Mouse (Mus musculus): Measurements from ENCODE around the gene 9930104L06Rik. TPM values are rescaled to one million over a fixed set of nuclear protein-coding genes. Genes with fewer than 3 reads are reported as not detected.
A peak's percentile ranks its signal among the peaks of the same experiment; 100 is the strongest.

Gene 9930104L06Rik
- total and polyA plus RNA-seq, 3 experiments: 12.3 to 15.9 (median 14.8) TPM

- Histone ChIP-seq H3K27me3 (replicated peaks) (peaks cover 46% of the 10 kb centered on the region), H3K4me3 (replicated peaks in 1 of 3; ENCODE audit: low read depth in 2 of 3, low read length in 2 of 3, poor library complexity in 1 of 3) (no peak overlapping the region), H3K27ac (ENCODE audit: insufficient read depth, low read depth) (no peak overlapping the region), H3K4me2 (ENCODE audit: insufficient read depth, low read depth, poor library complexity, severe bottlenecking) (no peak overlapping the region), H3K79me2 (replicated peaks; ENCODE audit: control insufficient read depth, extremely low read depth, insufficient read depth, poor library complexity, severe bottlenecking) (no peaks in the 10 kb centered on the region), H3K36me3 (replicated peaks in 1 of 2; ENCODE audit: control insufficient read depth in 1 of 2, insufficient read depth in 1 of 2, low read length in 1 of 2) (no peaks in the 10 kb centered on the region), H3K9me3 (replicated peaks; ENCODE audit: low read length) (no peaks in the 10 kb centered on the region), H3K9ac (ENCODE audit: insufficient read depth, low read depth) (no peak overlapping the region), H3K4me1 (ENCODE audit: control insufficient read depth in 1 of 2, insufficient read depth in 2 of 2) (peaks cover 0 to 3% of the 10 kb centered on the region in 2 experiments; a peak in 1 of 4 replicates)
- no peak for DNase-seq (ENCODE audit: extremely low read depth)
- TF ChIP-seq BHLHE40 (IDR thresholded peaks at IDR 0.05; ENCODE audit: low read depth, low read length) (no peak), MXI1 (IDR thresholded peaks at IDR 0.05; ENCODE audit: low read depth, low read length) (no peak), MAFK (IDR thresholded peaks at IDR 0.05; ENCODE audit: insufficient replicate concordance, low read length) (no peak), HCFC1 (IDR thresholded peaks at IDR 0.05; ENCODE audit: low read depth, low read length) (no peak), MAX (IDR thresholded peaks at IDR 0.05; ENCODE audit: low read length) (no peak), MEF2A (IDR thresholded peaks at IDR 0.05; ENCODE audit: borderline replicate concordance, low read depth, low read length) (no peak), TCF12 (IDR thresholded peaks at IDR 0.05; ENCODE audit: low read depth, low read length) (no peak)
- dilution Hi-C loops (cut with MboI; ENCODE audit: extremely low pct_ligation_motif_present, extremely low pct_unique_long_range_greater_than_20kb, low sequenced_read_pairs): loop anchor here (25.0 kb wide), 1 partner anchor 91 kb away; the partner anchor contains the start of genes Dnali1 and Snip1
- in situ Hi-C loops (cut with MboI; ENCODE audit: low pct_ligation_motif_present, low pct_unique_long_range_greater_than_20kb, low sequenced_read_pairs): no loop called here
Measured at GRCm38 (mm10) chr4:124971094-124971493, 34.2 kb downstream of the 9930104L06Rik start.

GRCm38 (mm10) chr4:124972316-124972715 is 35.5 kb downstream of the 9930104L06Rik start:
- in situ Hi-C loops (cut with MboI; ENCODE audit: low pct_ligation_motif_present, low pct_unique_long_range_greater_than_20kb, low sequenced_read_pairs) (no loop called here), dilution Hi-C loops (cut with MboI; ENCODE audit: extremely low pct_ligation_motif_present, extremely low pct_unique_long_range_greater_than_20kb, low sequenced_read_pairs) (loop anchor here (25.0 kb wide), 1 partner anchor 90 kb away; the partner anchor contains the start of genes Dnali1 and Snip1)
- H3K4me3 ChIP-seq (replicated peaks in 1 of 3; ENCODE audit: low read depth in 2 of 3, low read length in 2 of 3, poor library complexity in 1 of 3): no peak overlapping the region
- no peaks in the 10 kb centered on the region for H3K9me3 ChIP-seq (replicated peaks; ENCODE audit: low read length)
- H3K4me1 ChIP-seq (ENCODE audit: control insufficient read depth in 1 of 2, insufficient read depth in 2 of 2): peaks cover 0 to 3% of the 10 kb centered on the region in 2 experiments; a peak in 1 of 4 replicates
- no peak overlapping the region for H3K4me2 ChIP-seq (ENCODE audit: insufficient read depth, low read depth, poor library complexity, severe bottlenecking)
- H3K9ac ChIP-seq (ENCODE audit: insufficient read depth, low read depth): no peak overlapping the region
- no peak overlapping the region for H3K27ac ChIP-seq (ENCODE audit: insufficient read depth, low read depth)
- no peaks in the 10 kb centered on the region for H3K79me2 ChIP-seq (replicated peaks; ENCODE audit: control insufficient read depth, extremely low read depth, insufficient read depth, poor library complexity, severe bottlenecking)
- no peaks in the 10 kb centered on the region for H3K36me3 ChIP-seq (replicated peaks in 1 of 2; ENCODE audit: control insufficient read depth in 1 of 2, insufficient read depth in 1 of 2, low read length in 1 of 2)
- peaks cover 45% of the 10 kb centered on the region for H3K27me3 ChIP-seq (replicated peaks)
- DNase-seq (ENCODE audit: extremely low read depth): no peak
- TF ChIP-seq UBTF (IDR thresholded peaks at IDR 0.05; ENCODE audit: low read depth, low read length) (no peak), PAX5 (IDR thresholded peaks at IDR 0.05; ENCODE audit: low read length) (no peak), POLR2A (IDR thresholded peaks at IDR 0.05; ENCODE audit: low read depth, low read length) (no peak), ZMIZ1 (IDR thresholded peaks at IDR 0.05; ENCODE audit: low read depth, low read length) (no peak), GABPA (IDR thresholded peaks at IDR 0.05; ENCODE audit: insufficient replicate concordance, low read depth, low read length) (no peak), MXI1 (IDR thresholded peaks at IDR 0.05; ENCODE audit: low read depth, low read length) (no peak), RAD21 (IDR thresholded peaks at IDR 0.05; ENCODE audit: low read depth, low read length) (no peak)

- TF ChIP-seq EP300 (IDR thresholded peaks at IDR 0.05; ENCODE audit: low read length): no peak
- 0 out of 2 replicates have a peak, but pooled peaks have one; percentile 22 for TF ChIP-seq ELF1 (IDR thresholded peaks at IDR 0.05; ENCODE audit: low read depth, low read length)
- no peak for TF ChIP-seq MAZ (IDR thresholded peaks at IDR 0.05; ENCODE audit: low read depth, low read length)
- no peak for TF ChIP-seq IRF4 (IDR thresholded peaks at IDR 0.05; ENCODE audit: low read depth, low read length)
- no peak for TF ChIP-seq MEF2A (IDR thresholded peaks at IDR 0.05; ENCODE audit: borderline replicate concordance, low read depth, low read length)
- Histone ChIP-seq H3K4me1 (ENCODE audit: control insufficient read depth in 1 of 2, insufficient read depth in 2 of 2) (peaks cover 0 to 3% of the 10 kb centered on the region in 2 experiments; a peak in 1 of 4 replicates), H3K9me3 (replicated peaks; ENCODE audit: low read length) (no peaks in the 10 kb centered on the region), H3K27me3 (replicated peaks) (peaks cover 47% of the 10 kb centered on the region), H3K4me3 (replicated peaks in 1 of 3; ENCODE audit: low read depth in 2 of 3, low read length in 2 of 3, poor library complexity in 1 of 3) (no peak overlapping the region), H3K9ac (ENCODE audit: insufficient read depth, low read depth) (no peak overlapping the region), H3K36me3 (replicated peaks in 1 of 2; ENCODE audit: control insufficient read depth in 1 of 2, insufficient read depth in 1 of 2, low read length in 1 of 2) (no peaks in the 10 kb centered on the region), H3K27ac (ENCODE audit: insufficient read depth, low read depth) (no peak overlapping the region), H3K79me2 (replicated peaks; ENCODE audit: control insufficient read depth, extremely low read depth, insufficient read depth, poor library complexity, severe bottlenecking) (no peaks in the 10 kb centered on the region), H3K4me2 (ENCODE audit: insufficient read depth, low read depth, poor library complexity, severe bottlenecking) (no peak overlapping the region)
- peak; percentile 54 for DNase-seq (ENCODE audit: extremely low read depth)
- dilution Hi-C loops (cut with MboI; ENCODE audit: extremely low pct_ligation_motif_present, extremely low pct_unique_long_range_greater_than_20kb, low sequenced_read_pairs) (loop anchor here (25.0 kb wide), 1 partner anchor 89 kb away; the partner anchor contains the start of genes Dnali1 and Snip1), in situ Hi-C loops (cut with MboI; ENCODE audit: low pct_ligation_motif_present, low pct_unique_long_range_greater_than_20kb, low sequenced_read_pairs) (no loop called here)
Measured at GRCm38 (mm10) chr4:124973296-124973695, 36.4 kb downstream of the 9930104L06Rik start.

Data from CH12.LX (cell line).